Mouse (Mus musculus): ENCODE measurements around the gene Naaa. TPM values are rescaled to one million over a fixed set of nuclear protein-coding genes. Genes with fewer than 3 reads are reported as not detected.

Gene Naaa
- polyA plus RNA-seq, 1 experiment from 2014 or later: 8.8 TPM

DNA sequence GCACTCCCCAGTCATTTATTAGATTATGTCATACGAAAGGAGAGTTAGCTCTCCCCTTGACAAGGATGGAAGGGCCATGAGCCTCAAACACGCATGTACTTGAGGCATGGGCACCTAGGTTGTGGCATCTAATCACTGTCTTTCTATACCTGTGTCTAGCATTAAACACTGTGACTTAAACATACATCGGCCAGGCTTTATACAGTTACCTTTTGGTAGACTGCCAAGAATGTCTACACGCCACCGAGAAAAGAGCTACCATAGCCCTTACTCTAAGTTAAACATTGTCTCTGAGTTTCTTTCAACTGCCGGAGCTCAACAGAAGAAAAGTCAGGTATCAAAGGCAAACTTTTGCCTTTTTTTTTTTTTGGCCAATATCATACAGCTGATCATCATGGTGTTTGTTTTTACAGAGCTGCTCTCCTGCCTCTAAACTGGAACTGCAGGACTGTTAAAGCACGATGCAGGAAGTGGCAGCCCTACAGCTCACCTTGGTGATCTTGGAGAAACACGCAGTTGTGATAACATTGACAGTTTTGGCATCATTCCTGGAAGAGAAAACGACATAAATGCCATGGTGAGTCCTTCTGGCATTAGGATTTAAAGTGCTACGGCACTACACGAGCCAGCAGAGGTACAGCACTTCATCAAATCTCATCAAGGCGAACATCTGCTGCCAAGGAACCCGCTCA is 24.3 kb upstream of the Naaa start:
- 94% methylated on average over 13 of the region's 13 CpGs for WGBS
- Histone ChIP-seq H3K27me3 (ENCODE audit: low read depth, poor library complexity, severe bottlenecking) (no peaks in the 10 kb centered on the region), H3K27ac (no peak overlapping the region), H3K4me3 (no peak overlapping the region), H3K9me3 (replicated peaks) (no peaks in the 10 kb centered on the region), H3K36me3 (peaks cover 98% of the 10 kb centered on the region), H3K4me1 (no peaks in the 10 kb centered on the region)
- DNase-seq (ENCODE audit: low spot score): no peak

- peaks cover 97% of the 10 kb centered on the region for H3K36me3 ChIP-seq
- no peaks in the 10 kb centered on the region for H3K27me3 ChIP-seq (ENCODE audit: low read depth, poor library complexity, severe bottlenecking)
- no peak overlapping the region for H3K27ac ChIP-seq
- DNase-seq (ENCODE audit: low spot score): no peak
- no peak overlapping the region for H3K4me3 ChIP-seq
- H3K4me1 ChIP-seq: no peaks in the 10 kb centered on the region
- no peaks in the 10 kb centered on the region for H3K9me3 ChIP-seq (replicated peaks)
- 86% methylated on average over 2 of the region's 2 CpGs for WGBS
Observed at GRCm38 (mm10) chr5:92294525-92294924, 16.6 kb upstream of the Naaa start.

DNA sequence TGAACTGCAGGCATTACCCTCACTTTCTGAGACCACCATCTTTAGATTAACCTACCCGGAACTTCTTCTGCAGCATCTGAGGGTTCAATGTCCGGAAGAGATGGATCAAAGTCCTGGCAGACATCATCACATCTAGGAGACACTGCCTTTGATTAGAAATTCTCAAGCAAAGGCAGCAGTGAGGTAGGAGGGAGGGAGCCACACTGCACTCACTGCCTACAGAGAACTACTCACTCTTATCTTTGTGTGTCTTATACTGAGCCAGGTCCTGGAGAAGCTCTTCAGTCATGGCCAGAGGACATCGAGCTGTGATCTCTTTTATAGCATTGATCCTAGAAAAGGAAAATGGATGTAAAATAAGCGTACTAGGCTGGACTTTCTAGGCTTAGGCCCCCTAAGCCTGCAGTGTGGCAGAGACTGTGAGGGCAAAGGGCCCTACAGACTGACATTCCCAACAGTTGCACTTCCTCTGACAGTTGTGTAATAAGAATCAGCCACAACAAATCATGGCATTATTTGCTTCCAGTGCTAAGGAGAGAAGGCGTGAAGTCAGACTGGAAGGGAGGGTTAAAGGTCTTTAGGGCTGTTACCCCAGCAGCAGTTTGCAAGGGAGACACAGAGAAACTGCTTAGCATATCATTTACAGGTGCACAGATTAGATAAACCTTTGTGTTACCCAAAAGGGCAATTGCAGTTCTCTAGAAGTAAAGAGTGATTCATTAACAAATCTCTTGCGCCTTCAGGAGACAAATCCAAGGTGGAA is 13.9 kb upstream of the Naaa start:
- no peak for DNase-seq (ENCODE audit: low spot score)
- H3K27me3 ChIP-seq (ENCODE audit: low read depth, poor library complexity, severe bottlenecking): no peaks in the 10 kb centered on the region
- no peaks in the 10 kb centered on the region for H3K9me3 ChIP-seq (replicated peaks)
- no peaks in the 10 kb centered on the region for H3K4me1 ChIP-seq
- no peak overlapping the region for H3K27ac ChIP-seq
- H3K4me3 ChIP-seq: no peak overlapping the region
- peaks cover 99% of the 10 kb centered on the region for H3K36me3 ChIP-seq
- 89% methylated on average over 6 of the region's 6 CpGs for WGBS

- Histone ChIP-seq H3K4me3 (no peak overlapping the region), H3K27ac (no peak overlapping the region), H3K27me3 (ENCODE audit: low read depth, poor library complexity, severe bottlenecking) (no peaks in the 10 kb centered on the region), H3K9me3 (replicated peaks) (no peaks in the 10 kb centered on the region), H3K4me1 (no peaks in the 10 kb centered on the region), H3K36me3 (peaks cover 88% of the 10 kb centered on the region)
- no peak for DNase-seq (ENCODE audit: low spot score)
- WGBS: 89% methylated on average over 6 of the region's 6 CpGs
Observed at GRCm38 (mm10) chr5:92287840-92288239, 9.9 kb upstream of the Naaa start.

DNA sequence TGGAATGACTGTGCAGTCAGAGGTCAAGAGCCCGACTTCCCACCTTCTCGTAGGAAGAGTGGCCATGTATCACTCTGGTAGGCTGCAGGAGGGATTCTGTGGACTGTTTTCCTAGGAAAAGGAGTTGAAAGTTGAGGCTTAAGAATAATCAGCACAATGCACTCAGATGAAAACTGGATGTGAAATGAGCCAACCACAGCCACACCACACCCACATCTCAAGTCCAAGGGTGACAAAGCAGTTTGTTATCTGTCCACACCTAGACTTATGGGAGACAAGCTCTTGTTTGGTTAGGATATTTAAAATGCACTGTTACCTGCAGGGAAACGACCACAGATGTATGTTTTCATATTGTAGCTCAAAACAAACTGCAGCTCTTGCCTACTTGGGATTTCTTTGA is 5.1 kb upstream of the Naaa start:
- Histone ChIP-seq H3K27me3 (ENCODE audit: low read depth, poor library complexity, severe bottlenecking) (no peaks in the 10 kb centered on the region), H3K4me3 (no peak overlapping the region), H3K9me3 (replicated peaks) (no peaks in the 10 kb centered on the region), H3K27ac (no peak overlapping the region), H3K36me3 (peaks cover 40% of the 10 kb centered on the region), H3K4me1 (peaks cover 10% of the 10 kb centered on the region)
- 83% methylated on average over 3 of the region's 3 CpGs for whole genome bisulfite sequencing
- DNase-seq (ENCODE audit: low spot score): no peak

GRCm38 (mm10) chr5:92282571-92282970 is 4.6 kb upstream of the Naaa start:
- H3K27me3 ChIP-seq (ENCODE audit: low read depth, poor library complexity, severe bottlenecking): no peaks in the 10 kb centered on the region
- no peaks in the 10 kb centered on the region for H3K9me3 ChIP-seq (replicated peaks)
- 89% methylated on average over 4 of the region's 4 CpGs for WGBS
- no peak overlapping the region for H3K4me3 ChIP-seq
- H3K4me1 ChIP-seq: peaks cover 13% of the 10 kb centered on the region
- H3K27ac ChIP-seq: no peak overlapping the region
- H3K36me3 ChIP-seq: peaks cover 35% of the 10 kb centered on the region
- no peak for DNase-seq (ENCODE audit: low spot score)

DNA sequence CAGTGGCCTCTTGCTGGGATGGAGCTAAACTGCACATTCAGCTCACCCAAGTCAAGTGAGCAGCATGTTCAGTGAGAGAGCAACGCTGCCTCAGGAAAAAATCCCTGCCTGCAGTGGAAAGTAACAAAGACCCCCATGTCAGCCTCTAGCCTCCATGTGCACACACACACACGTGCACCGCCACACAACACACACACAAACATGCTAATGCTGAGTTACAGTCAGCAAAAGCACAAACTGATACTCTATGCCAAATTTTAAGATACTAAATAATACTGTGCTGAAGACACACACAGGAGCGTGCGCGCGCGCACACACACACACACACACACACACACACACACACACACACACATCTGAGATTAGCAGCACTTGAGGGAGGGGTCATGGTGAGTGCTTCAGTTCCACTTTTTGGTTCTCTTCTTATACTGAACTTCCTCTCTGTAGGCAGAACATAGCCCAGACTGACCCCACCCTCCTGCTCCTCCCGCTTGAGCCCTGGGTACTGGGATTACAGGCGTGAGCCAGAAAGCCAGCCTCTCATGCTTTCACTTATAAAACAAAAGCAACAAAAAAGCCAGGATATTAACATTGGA is 1.1 kb upstream of the Naaa start:
- H3K4me3 ChIP-seq: no peak overlapping the region

DNA sequence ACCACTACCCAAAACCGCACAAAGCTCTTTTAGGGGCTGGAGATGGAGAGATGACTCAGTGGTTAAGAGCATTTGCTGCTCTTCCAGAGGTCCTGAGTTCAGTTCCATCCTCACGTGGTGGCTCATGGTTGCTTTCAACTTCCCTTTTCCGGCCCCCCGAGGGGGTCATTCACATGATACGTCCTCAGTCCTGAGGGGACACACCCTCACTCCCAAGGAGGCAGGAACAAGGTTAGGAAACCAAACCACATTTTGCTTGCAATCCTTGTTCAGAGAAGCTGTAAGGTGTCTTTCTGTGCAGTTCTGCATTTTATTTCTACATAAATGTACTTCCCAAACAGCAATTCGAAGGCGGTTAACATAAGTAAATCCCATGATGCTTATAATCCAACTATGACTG is 7.5 kb downstream of the Naaa start:
- Histone ChIP-seq H3K4me1 (no peaks in the 10 kb centered on the region), H3K9me3 (replicated peaks) (no peaks in the 10 kb centered on the region), H3K27me3 (ENCODE audit: low read depth, poor library complexity, severe bottlenecking) (no peaks in the 10 kb centered on the region), H3K27ac (no peak overlapping the region), H3K36me3 (no peaks in the 10 kb centered on the region), H3K4me3 (no peak overlapping the region)
- no peak for DNase-seq (ENCODE audit: low spot score)
- 93% methylated on average over 7 of the region's 7 CpGs for WGBS

More for the DNA sequence above, 1.1 kb upstream of the Naaa start:
- H3K27me3 ChIP-seq (ENCODE audit: low read depth, poor library complexity, severe bottlenecking): no peaks in the 10 kb centered on the region
- no peak for DNase-seq (ENCODE audit: low spot score)
- H3K9me3 ChIP-seq (replicated peaks): no peaks in the 10 kb centered on the region
- 89% methylated on average over 10 of the region's 10 CpGs for WGBS
- peak overlapping the region; percentile 37 for H3K27ac ChIP-seq
- H3K4me1 ChIP-seq: peaks cover 15% of the 10 kb centered on the region
- 0 out of 2 replicates have a peak, but pooled peaks cover 3% of the 10 kb centered on the region for H3K36me3 ChIP-seq

- Histone ChIP-seq H3K36me3 (0 out of 2 replicates have a peak, but pooled peaks cover 3% of the 10 kb centered on the region), H3K9me3 (replicated peaks) (no peaks in the 10 kb centered on the region), H3K4me1 (peaks cover 10% of the 10 kb centered on the region), H3K27me3 (ENCODE audit: low read depth, poor library complexity, severe bottlenecking) (no peaks in the 10 kb centered on the region), H3K27ac (no peak overlapping the region), H3K4me3 (no peak overlapping the region)
- DNase-seq (ENCODE audit: low spot score): no peak
- 60% methylated on average over 4 of the region's 4 CpGs for WGBS
Observed at GRCm38 (mm10) chr5:92263761-92264359, 14.1 kb downstream of the Naaa start.

DNA sequence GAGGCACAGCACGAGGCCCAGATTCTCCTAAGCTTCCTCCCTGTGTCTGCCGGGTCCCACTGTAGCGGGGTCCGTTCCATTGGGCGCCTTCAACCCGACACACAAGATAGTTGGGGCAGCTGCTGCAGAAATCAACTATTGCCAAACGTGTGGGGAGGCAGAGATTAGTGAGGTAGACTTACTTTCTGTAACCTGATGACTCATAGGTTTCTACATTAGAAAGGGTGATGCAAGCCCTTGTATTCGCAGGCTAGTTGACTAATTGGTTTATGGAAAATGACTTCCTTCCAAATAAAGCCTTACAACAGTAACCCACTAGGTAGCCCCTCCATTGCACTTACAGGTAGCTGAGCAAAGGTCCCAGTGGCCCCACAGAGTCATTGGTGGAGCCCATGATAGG is 15.3 kb downstream of the Naaa start:
- H3K27ac ChIP-seq: no peak overlapping the region
- no peaks in the 10 kb centered on the region for H3K9me3 ChIP-seq (replicated peaks)
- H3K4me3 ChIP-seq: no peak overlapping the region
- H3K4me1 ChIP-seq: peaks cover 18% of the 10 kb centered on the region
- H3K36me3 ChIP-seq: 0 out of 2 replicates have a peak, but pooled peaks cover 3% of the 10 kb centered on the region
- no peak for DNase-seq (ENCODE audit: low spot score)
- 91% methylated on average over 8 of the region's 8 CpGs for WGBS
- no peaks in the 10 kb centered on the region for H3K27me3 ChIP-seq (ENCODE audit: low read depth, poor library complexity, severe bottlenecking)

- WGBS: 4% methylated on average over 6 of the region's 6 CpGs
- Histone ChIP-seq H3K36me3 (no peaks in the 10 kb centered on the region), H3K27ac (peak within 1 kb of the TSS; percentile 51), H3K9me3 (replicated peaks) (no peaks in the 10 kb centered on the region), H3K4me1 (peaks cover 43% of the 10 kb centered on the region), H3K27me3 (ENCODE audit: low read depth, poor library complexity, severe bottlenecking) (no peaks in the 10 kb centered on the region), H3K4me3 (no peak within 1 kb of the TSS)
- DNase-seq (ENCODE audit: low spot score): no peak
Observed at GRCm38 (mm10) chr5:92256218-92256617, 21.8 kb downstream of the Naaa start, which contains the start of gene Ppef2. Gene Ppef2, minus strand, starts transcription at chr5:92256278.

GRCm38 (mm10) chr5:92254476-92254875 is 23.5 kb downstream of the Naaa start:
- Histone ChIP-seq H3K4me3 (no peak overlapping the region), H3K36me3 (no peaks in the 10 kb centered on the region; the same call in 1 of the 2 replicates), H3K9me3 (replicated peaks) (no peaks in the 10 kb centered on the region), H3K4me1 (peaks cover 34% of the 10 kb centered on the region), H3K27ac (no peak overlapping the region), H3K27me3 (ENCODE audit: low read depth, poor library complexity, severe bottlenecking) (no peaks in the 10 kb centered on the region)
- DNase-seq (ENCODE audit: low spot score): no peak
- 74% methylated on average over 6 of the region's 6 CpGs for WGBS
